Mouse (Mus musculus) R1 (cell line): ENCODE results near the gene Dll3.

ENCODE experiments used
- DNase-seq: peaks from one replicate; pipeline ENCODE4 v3.0.0-alpha.2; 2018; ENCODE audit warnings: low read depth, low spot score

The Dll3 gene

GRCm38 (mm10) chr7:28309737-28310136 lies 7.7 kb upstream of the Dll3 start:
- DNase-seq: no peak

- DNase-seq: no peak
These were observed 4.2 kb upstream of the Dll3 start for GRCm38 (mm10) chr7:28306216-28306615.

GRCm38 (mm10) chr7:28305641-28306040 lies 3.6 kb upstream of the Dll3 start:
- no peak for DNase-seq

GRCm38 (mm10) chr7:28298837-28299625 lies 3.0 kb downstream of the Dll3 start:
- DNase-seq: peak; percentile 95

DNA sequence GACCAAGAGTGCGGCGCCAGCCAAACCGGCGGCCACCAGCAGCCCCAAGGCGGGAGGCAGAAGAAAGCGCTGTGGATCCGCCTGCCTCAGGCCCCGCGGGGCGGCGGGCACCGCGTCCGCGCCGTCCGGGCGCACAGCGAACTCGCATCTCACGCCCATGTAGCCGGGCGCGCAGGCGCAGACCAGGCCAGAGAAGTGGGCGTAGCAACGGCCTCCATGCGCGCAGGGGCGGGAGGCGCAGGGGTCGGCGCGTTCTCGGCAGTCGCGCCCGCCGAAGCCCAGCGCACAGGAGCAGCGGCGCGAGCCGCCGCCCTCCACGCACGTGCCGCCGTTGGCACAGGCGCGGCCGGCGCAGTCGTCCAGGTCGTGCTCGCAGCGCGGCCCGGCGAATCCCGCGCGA lies 7.6 kb downstream of the Dll3 start:
- peak; percentile 89 for DNase-seq

GRCm38 (mm10) chr7:28290638-28291590 lies 11.1 kb downstream of the Dll3 start, which contains the start of gene Selenov:
Gene Selenov (minus strand): TSS chr7:28291186.
- DNase-seq: peak; percentile 84

GRCm38 (mm10) chr7:28290165-28290564 lies 11.9 kb downstream of the Dll3 start:
- DNase-seq: peak; percentile 49

GRCm38 (mm10) chr7:28280630-28281029 lies 21.4 kb downstream of the Dll3 start:
- no peak for DNase-seq

DNA sequence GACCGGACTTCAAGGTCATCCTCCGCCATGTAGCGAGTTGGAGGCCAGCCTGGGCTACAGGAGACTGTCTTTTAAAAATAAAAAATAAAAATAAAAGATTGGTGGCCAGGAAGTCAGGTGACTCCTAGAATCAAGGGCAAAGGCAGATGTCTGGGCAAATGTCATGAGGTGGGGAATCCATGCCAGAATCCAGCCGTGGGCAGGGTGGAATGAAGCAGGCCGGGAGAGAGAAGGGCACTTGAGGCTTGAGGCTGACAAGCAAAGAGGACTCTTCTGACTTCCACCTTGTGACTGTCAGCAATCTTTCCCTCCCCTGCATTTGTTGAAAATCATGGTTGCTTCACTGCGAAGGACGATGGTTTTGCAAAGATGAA lies 23.8 kb downstream of the Dll3 start:
- DNase-seq: no peak

DNA sequence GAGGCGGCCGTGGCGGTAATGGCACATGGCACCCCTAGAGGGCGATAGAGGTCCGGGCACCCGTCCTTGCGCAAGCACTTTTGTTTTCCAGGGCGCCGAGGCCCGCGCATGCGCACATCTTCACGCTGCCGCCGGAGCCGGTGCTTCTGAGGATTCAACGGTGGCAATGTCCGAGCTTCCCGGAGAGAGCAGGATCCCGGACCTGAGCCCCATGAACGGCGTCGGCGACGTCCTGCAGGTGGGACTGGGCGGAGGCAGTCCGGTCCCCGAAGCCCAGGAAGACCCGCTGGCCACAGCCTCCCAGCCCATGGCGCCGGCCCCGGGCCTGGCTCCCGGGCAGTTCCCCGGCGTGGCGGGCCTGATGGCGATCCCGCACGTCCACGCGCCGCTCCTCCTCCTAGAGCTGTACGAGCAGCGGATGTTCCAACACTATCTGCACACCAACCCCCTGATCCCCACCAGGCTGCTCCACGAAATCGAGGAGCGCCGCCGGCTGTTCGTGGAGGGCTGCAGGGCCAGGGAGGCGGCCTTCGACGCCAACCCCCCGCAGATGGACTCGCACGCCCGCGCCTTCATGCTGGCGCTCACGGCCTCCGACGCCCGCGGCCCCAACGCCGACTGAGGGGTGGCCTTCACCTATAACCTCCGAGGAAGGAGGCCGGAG lies 24.3 kb downstream of the Dll3 start, which contains the start of gene Eid2b:
Gene Eid2b (plus strand): TSS at position 125 of the 664 bp plus-strand sequence.
- peak; percentile 92 for DNase-seq

DNA sequence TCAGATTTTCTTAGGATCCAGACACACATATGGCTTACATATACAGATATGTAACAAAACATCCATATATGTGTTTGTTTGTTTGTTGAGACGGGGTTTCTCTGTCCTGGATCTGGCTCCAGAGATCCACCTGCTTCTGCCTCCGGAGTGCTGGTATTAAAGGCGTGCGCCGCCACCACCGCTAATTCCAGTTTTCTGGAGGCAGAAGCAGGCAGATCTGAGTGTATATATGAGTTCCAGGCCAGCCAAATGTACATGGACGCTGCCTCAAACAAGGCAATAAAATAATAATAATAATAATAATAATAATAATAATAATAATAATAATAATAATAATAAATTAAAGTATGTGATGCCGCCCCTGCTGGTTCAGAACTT lies 24.8 kb downstream of the Dll3 start:
- DNase-seq: no peak

DNA sequence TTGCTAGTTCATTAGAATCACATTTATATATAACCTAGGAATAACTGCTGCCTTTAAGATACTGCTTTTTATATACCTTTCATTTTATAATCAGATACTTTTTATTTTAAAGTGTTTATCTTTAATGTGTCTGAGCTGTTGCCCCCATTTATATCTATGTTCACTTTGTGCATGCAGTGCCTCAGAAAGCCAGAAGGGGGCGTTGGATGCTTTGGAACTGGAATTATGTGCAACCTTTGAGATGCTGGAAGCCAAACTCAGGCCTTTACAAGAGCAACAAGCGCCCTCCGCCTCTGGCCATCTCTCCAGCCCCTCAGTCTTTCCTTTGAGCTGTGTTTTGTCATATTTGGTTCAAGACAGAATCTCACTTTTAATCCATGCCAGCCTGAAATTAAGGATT lies 30.3 kb downstream of the Dll3 start:
- DNase-seq: peak; percentile 72

- DNase-seq: peak; percentile 81
These were observed 32.7 kb downstream of the Dll3 start for GRCm38 (mm10) chr7:28269355-28269754.

- DNase-seq: no peak
These were observed 33.5 kb downstream of the Dll3 start for GRCm38 (mm10) chr7:28268576-28268975.

DNA sequence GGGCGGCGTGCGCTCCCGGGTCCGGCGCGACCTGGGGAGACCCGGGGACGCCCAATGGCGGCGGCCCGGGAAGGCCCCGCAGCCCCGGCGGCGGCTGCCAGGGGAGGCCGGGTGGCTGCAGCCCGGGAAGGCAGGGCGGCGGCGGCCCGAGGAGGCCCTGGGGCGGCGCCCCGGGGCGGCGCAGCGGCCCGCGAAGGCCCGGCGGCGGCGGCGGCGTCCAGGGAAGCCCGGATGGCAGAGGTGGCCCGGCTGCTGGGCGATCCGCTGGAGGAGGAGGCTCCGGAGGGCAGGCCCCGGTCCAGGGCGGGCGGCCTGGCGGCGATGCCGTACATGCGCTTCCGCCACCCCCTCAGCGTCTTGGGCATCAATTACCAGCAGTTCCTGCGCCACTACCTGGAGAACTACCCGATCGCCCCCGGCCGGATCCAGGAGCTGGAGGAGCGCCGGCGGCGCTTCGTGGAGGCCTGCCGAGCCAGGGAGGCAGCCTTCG lies 34.0 kb downstream of the Dll3 start:
- peak; percentile 68 for DNase-seq

DNA sequence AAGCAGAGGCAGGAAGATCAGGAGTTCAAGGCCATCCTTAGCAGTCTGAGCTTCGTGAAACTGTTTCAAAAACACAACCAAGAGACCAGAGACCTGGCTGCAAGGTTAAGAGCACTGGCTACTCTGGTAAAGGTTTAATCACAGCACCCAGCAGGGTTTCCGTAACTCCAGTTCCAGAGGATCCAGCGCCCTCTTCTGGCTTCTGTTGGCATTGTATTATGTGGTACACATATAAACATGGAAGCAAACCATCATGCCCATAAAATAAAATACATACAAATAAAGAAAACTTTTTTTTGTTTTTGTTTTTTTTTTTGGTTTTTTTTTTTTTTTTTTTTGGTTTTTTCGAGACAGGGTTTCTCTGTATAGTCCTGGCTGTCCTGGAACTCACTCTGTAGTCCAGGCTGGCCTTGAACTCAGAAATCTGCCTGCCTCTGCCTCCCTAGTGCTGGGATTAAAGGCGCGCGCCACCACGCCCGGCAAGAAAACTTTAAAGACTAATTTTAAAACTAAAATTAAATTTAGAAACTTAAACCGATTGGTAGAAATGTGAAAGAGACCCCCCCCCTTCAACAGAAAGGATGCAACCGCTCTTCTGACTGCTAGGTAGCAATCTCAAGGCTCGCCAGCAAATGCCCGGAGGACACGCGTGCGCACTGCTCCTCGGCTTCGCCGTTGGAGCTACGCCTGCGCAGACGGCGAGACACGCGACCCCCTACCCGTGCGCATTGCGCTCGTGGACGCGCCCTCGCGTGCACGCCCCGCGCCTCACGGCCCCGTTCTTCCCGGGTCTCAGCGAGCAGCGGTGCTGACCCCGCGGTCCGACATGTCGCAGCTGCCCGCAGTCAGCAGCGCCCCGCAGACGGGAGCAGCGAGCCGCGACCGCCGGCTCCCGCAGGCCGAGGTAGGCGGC lies 34.7 kb downstream of the Dll3 start, which contains the start of gene Eid2:
Gene Eid2 (plus strand): TSS at position 753 of the 913 bp plus-strand sequence.
- peak; percentile 93 for DNase-seq

DNA sequence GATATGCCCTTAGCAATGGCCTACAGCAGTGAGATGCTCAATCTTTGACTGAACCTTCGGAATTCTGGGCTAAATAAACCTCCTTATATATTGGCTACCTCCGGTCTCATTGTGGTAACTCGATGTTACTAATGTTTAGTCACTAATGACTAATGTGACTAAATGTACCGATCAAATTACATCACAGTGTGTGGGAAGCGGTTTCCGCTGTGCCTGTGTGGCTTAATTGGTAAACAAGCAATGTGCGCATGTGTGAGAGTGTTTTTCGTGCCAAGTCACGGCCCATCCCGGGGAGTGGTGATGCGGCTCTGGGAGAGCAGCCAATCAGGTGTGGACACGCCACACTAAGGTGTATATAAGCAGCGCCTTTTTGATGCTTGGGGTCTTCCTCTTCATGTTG lies 36.6 kb downstream of the Dll3 start:
- peak; percentile 39 for DNase-seq

GRCm38 (mm10) chr7:28263786-28264185 lies 38.3 kb downstream of the Dll3 start:
- peak; percentile 90 for DNase-seq

- DNase-seq: peak; percentile 88
These were observed 39.2 kb downstream of the Dll3 start for GRCm38 (mm10) chr7:28262861-28263260.

GRCm38 (mm10) chr7:28255476-28255875 lies 46.6 kb downstream of the Dll3 start:
- DNase-seq: peak; percentile 86

DNA sequence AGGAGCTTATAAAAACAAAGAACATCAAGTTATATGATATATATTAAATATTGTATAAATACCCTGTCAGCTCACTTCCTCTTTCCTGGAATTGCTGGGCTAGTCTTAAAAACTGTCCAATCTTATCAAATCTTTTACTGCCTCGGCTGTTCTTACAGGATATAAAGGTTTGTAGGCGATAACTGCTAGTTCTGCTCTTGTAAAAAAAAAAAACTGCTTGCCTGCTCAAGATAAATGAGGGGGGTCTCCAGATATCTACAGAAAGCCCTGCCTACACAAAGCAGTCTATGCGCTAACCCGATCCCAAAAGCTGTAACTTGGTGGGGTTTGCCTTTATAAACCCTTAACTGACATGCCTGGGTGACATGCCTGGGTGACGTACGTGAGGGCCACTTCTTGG lies 47.4 kb downstream of the Dll3 start:
- no peak for DNase-seq
